Mouse (Mus musculus) stomach, postnatal 0 days (tissue): ENCODE measurements around the gene Fads6.

Experiments
- CTCF ChIP-seq: IDR thresholded peaks from 2 replicates; pipeline ENCODE4 v1.5.1; 2016; ENCODE audit warnings: antibody characterized with exemption, low read depth, mild to moderate bottlenecking, moderate library complexity
- EP300 ChIP-seq: optimal IDR thresholded peaks from 2 replicates; pipeline ENCODE3; 2016; ENCODE audit warnings: antibody characterized with exemption

GRCm38 (mm10) chr11:115244840-115245239 is 52.6 kb downstream of the Fads6 start:
- TF ChIP-seq CTCF (no peak), EP300 (no peak)
